In the genomic region with DNA sequence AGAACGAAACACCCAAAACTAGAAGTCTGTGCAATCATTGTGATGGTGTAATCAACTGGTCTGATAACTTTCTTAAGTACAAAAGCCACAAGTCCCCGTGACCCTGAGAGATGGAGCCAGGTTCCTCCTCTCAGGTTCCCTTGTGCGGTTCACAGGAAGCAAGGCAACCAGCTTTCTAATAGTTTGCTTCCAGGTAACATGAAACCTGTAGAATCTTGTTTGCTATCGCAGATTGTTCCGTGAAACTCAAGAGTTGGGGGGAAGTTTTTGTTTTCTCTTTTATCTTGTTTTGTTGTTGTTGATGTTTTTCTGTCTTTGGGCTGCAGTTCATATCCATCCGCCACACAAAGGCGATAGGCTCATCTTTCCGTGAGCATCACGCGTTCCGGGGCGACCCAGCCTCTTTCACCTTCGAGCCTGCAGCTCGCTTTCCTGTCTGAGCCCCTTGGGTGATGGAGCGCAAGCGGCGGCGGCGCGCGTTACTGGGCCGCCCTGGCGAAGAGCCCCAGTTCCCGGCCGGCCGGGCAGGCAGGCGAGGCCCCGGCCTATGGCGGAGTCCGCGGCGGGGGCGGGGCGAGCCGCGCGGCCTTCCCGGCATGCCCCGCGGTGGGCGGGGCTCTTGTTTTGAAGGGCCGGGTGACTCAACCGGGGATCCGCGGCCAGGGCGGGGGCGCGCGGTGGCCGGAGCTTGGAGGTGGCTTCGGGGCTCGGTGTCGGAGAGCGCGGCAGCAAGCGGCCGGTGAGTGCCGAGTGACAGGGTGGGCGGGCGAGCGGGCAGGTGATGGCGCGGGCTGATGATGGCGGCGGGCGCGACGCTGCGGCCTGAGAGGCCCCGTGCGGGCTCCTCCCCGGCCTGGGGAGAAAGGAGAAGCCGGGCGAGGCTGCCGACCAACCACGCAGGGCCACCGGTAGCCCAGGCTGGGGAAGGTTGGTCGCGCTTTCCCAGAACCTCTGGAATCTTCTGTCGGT, we compare ENCODE assay signal across 8 mouse cellular contexts. TPM values are rescaled to one million over a fixed set of nuclear protein-coding genes. Genes with fewer than 3 reads are reported as not detected.
DNase-seq lines count a peak whose midpoint lies in the region; ATAC-seq lines count a peak whose summit lies in the region.

A gene (plus strand): TSS at position 120 of the 969 bp plus-strand sequence.

- H3K9me3 ChIP-seq in hindbrain, embryonic 16.5 days (ENCODE audit: control insufficient read depth, low read length): no peaks in the 10 kb centered on the region

- peaks cover 46% of the 10 kb centered on the region for H3K79me2 ChIP-seq in macrophage (ENCODE audit: inconsistent target)

- H3K4me2 ChIP-seq in hindbrain, embryonic 16.5 days (ENCODE audit: low read length): peak within 1 kb of the TSS; percentile 62

- peak within 1 kb of the TSS; percentile 92 for H3K9ac ChIP-seq in hindbrain, embryonic 16.5 days (ENCODE audit: low read depth, low read length)

- H3K27ac ChIP-seq in hindbrain, embryonic 16.5 days (ENCODE audit: low read depth, low read length): peak within 1 kb of the TSS; percentile 96
- H3K27ac ChIP-seq in macrophage: peak within 1 kb of the TSS; percentile 67

- H3K27me3 ChIP-seq in hindbrain, embryonic 16.5 days (replicated peaks; ENCODE audit: control insufficient read depth, insufficient read depth, low read length): no peaks in the 10 kb centered on the region

- peak; percentile 92 for ATAC-seq in hindbrain, embryonic 16.5 days

- DNase-seq in T-cell, adult 2 months (ENCODE audit: low spot score): peak; percentile 87
- peak; percentile 95 to 97 for DNase-seq in cerebellum, postnatal 36 days
- peak; percentile 92 for DNase-seq in gastrocnemius, adult 18-20 months (ENCODE audit: low spot score)
- peak; percentile 88 to 93 for DNase-seq in left cerebral cortex, adult 18-20 months (ENCODE audit: low spot score in 2 of 2)
- DNase-seq in right cerebral cortex, adult 18-20 months: peak; percentile 90
- peak; percentile 53 for DNase-seq in urinary bladder, postnatal 10 days (ENCODE audit: low spot score)

- H3K36me3 ChIP-seq in hindbrain, embryonic 16.5 days (ENCODE audit: control insufficient read depth, insufficient read depth, low read length): no peaks in the 10 kb centered on the region
- no peaks in the 10 kb centered on the region for H3K36me3 ChIP-seq in macrophage (ENCODE audit: inconsistent target)

- WGBS in hindbrain, embryonic 16.5 days: under 1% methylated on average over 61 of the region's 80 CpGs
- WGBS in macrophage (ENCODE audit: missing documents): under 1% methylated on average over 60 of the region's 80 CpGs

- H3K4me3 ChIP-seq in hindbrain, embryonic 16.5 days (ENCODE audit: low read length): peak within 1 kb of the TSS; percentile 76
- peak within 1 kb of the TSS; percentile 85 for H3K4me3 ChIP-seq in macrophage (ENCODE audit: inconsistent target)

- H3K4me1 ChIP-seq in hindbrain, embryonic 16.5 days (ENCODE audit: control insufficient read depth, insufficient read depth, low read depth, low read length): peaks cover 19% of the 10 kb centered on the region

RNA-seq across cellular contexts. Expression of the gene that starts here (rescaled TPM):
- total RNA-seq in gastrocnemius, adult 18-20 months (2021): 10 to 100 TPM; 37.1 to 42.1 TPM
- 76.5 and 88.8 TPM in 2 replicates for polyA plus RNA-seq in hindbrain, embryonic 16.5 days (2015; fragmentation: Nextera tagmentation; extraction: Ambion mirVana)
- total RNA-seq in left cerebral cortex, adult 18-20 months (2021): 10 to 100 TPM; 67.7 to 71.2 TPM
- total RNA-seq in macrophage (2018; cell fraction: chromatin; rRNA removed): 100 to 1,000 TPM in 1 of 26 experiments, 10 to 100 TPM in 25; 55.7 to 110 (median 73.2) TPM
- 10 to 100 TPM; 28.0 to 43.5 (median 35.0) TPM for total RNA-seq in macrophage (2018; cell fraction: cytosol; rRNA removed)
- total RNA-seq in macrophage (2018; cell fraction: nucleus; rRNA removed): 10 to 100 TPM; 41.8 to 88.6 (median 58.4) TPM
- polyA plus RNA-seq in macrophage (2018): 29.1 to 47.2 TPM (median 39.6 TPM) in 3 replicates

Comparison
In these comparisons a context has a peak if more than half of its experiments do, and no peak if none do; other contexts are left out.
1. Peak in every context shown above with its lines: DNase-seq, ATAC-seq, H3K4me3 ChIP-seq and H3K27ac ChIP-seq.